Mouse (Mus musculus) gastrocnemius, adult 18-20 months (tissue): ENCODE results near the gene Gga3. TPM values are rescaled to one million over a fixed set of nuclear protein-coding genes. Genes with fewer than 3 reads are reported as not detected.
"Not testable (repeated sequence)": the region's sequence is repeated elsewhere in the genome, so short reads cannot be mapped to it uniquely, and the experiment has no call there.

Experiments
- DNase-seq: peaks from one replicate; pipeline ENCODE4 v3.0.0; 2021; ENCODE audit warnings: low spot score
- long read RNA-seq, 2 experiments: library from polyadenylated mRNA; stranded (forward); transcript quantifications; one replicate each; pipeline ENCODE4 v2.0.0; 2021
- total RNA-seq, 2 experiments: library from RNA; stranded (reverse); gene quantifications; 2 replicates each; pipeline ENCODE4 v1.2.3; 2021

Gga3 gene
- 10 to 100 TPM; 15.4 to 18.8 TPM for total RNA-seq
- long read RNA-seq, experiment 1, transcript Gga3-201 (17 exons, 3,816 nt): major isoform, 7 of 13 reads
- long read RNA-seq, experiment 1, partial matches to known transcripts: 2 of 13 reads
- long read RNA-seq, experiment 1, other reads (novel, unspliced or antisense): 3 of 13 reads
- long read RNA-seq, experiment 2, partial matches to known transcripts: 2 of 7 reads
- long read RNA-seq, experiment 2, other reads (novel, unspliced or antisense): 3 of 7 reads

- DNase-seq: peak; percentile 91
These were observed at the start of gene Gga3, which contains the start of gene Mrps7 for GRCm38 (mm10) chr11:115603476-115604303. Gga3 (minus strand) TSS chr11:115604051. Mrps7 (plus strand) TSS chr11:115603925.

- peak; percentile 14 for DNase-seq
These were observed 49.3 kb upstream of the Gga3 start for GRCm38 (mm10) chr11:115653194-115653593.

DNA sequence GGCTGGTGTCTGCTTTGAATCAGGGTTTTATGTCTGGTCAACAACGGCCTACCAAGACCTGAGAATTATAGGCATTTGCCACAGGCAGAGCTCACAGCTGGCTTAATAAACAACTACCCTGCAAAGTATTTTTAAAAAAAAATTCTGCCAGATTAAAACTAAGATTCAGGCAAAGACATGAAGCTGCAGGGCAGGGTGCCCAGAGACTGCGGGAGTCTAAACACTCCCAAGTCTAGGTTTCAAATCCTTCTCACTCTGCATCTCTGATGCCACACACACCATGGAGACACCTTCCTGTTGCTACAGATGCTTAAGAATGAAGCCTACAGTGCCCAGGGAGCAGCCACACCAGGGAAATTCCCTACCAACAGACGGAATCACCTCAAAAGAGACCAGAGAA lies 47.8 kb upstream of the Gga3 start:
- DNase-seq: no peak

DNA sequence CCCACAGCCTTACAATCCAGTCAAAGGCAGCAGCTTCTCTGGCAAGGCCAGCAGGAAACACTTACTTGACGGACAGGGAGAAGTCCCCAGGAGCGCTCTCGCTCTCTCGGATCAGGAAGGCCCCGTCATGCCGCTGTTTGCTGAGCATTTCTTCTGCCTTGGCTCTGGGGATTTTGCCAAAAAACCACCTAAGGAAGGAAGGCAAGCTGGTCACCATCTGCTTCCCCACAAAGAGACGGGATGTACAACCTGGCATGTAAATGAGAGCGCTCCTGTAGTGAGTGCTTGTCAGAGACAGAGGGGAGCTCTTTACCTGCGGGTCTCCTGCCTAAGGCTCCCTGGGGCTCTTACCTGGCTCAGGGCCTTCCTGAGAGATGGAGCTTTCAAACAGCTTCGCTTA lies 45.9 kb upstream of the Gga3 start:
- DNase-seq: no peak

- DNase-seq: peak; percentile 65
These were observed 43.6 kb upstream of the Gga3 start for GRCm38 (mm10) chr11:115647459-115647858.

DNA sequence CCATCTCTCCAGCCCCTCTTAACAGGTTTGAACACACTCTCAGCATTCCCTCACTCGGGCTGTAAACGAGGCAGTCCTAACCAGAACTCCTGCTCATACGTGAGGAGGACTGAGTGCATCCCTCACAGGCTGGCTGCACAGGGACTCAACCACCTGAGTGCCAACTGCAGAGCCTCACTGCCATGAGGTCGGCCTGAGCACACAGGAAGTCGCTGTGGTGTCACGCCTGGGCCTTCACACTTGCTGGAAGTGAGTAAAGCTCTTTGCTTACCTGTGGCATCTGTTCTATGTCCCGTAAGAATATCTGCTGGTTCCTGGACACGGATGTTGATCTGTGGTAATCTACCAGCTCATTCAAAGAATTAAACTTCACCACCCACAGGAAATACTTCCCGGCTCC lies 42.6 kb upstream of the Gga3 start:
- DNase-seq: no peak

DNA sequence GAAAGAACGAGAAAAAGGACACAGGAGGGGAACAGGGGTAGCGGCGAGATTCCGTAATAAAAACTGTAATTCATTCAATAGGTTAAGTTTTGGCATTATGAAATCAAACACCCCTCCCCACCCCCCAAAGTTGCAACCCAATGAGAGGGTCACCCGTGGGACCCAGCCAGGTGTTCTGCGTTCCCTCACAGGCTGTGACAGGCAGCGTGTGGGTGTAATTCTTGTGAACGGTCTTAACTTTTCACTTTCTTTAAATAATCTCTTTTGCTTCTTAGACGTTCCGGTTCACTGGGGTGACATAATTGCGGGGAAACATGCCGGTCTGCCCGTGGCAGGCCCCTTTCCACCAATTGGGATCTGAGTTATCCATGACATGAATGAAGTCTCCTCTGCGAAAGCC lies 41.6 kb upstream of the Gga3 start:
- DNase-seq: not testable (repeated sequence)

DNA sequence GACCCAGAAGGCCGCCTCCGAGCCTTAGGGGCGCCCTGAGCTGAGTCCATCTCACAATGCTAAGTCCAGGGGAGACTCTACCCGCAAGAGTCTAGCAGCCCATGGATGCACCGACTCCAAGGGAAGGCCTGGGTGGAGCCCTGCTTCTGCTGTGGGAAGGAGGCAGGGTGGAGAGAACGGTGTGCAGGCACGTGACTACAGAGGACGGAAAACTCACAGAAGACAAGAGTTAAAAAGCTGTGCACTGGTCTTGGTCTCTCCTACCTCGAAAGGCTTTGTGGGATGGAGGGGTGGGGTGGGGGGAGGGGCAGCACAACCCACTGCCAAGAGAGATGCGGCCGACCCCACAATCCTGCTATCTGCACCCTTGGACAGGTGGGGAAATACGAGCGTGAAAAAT lies 40.5 kb upstream of the Gga3 start:
- no peak for DNase-seq

GRCm38 (mm10) chr11:115643265-115643664 lies 39.4 kb upstream of the Gga3 start:
- no peak for DNase-seq

DNA sequence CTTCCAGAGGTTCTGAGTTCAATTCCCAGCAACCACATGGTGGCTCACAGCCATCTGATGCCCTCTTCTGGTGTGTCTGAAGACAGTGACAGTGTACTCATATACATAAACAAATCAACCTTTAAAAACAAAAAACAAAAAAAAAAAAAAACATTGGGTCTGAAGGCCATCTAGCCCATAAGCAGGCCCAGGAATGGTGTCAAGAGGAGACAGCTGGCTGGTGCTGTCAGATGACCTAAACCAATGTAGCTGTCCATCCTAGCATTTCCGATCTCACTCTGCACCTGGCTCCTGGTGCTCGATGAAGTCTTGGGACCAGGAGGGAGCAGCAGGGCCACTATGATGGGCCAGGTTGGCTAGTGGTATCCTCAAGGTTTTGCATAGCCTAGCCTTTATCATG lies 38.9 kb upstream of the Gga3 start:
- DNase-seq: no peak

DNA sequence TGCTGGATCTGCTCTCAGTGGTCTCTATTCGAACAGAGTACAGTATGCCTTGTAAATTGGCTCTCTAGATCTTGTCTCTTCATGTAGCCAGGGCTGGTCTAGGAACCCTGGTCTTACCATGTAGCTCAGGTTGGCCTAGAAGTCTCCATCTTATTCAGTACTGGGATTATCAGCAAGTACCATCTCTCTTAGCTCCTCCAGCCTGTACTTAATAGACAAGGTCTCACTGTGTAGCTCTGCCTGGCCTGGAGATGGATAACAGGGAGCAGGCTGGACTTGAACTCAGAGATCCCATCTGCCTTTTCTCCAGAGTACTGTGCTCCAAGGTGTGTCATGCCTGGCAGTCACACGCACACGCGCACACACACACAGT lies 37.8 kb upstream of the Gga3 start:
- DNase-seq: no peak

DNA sequence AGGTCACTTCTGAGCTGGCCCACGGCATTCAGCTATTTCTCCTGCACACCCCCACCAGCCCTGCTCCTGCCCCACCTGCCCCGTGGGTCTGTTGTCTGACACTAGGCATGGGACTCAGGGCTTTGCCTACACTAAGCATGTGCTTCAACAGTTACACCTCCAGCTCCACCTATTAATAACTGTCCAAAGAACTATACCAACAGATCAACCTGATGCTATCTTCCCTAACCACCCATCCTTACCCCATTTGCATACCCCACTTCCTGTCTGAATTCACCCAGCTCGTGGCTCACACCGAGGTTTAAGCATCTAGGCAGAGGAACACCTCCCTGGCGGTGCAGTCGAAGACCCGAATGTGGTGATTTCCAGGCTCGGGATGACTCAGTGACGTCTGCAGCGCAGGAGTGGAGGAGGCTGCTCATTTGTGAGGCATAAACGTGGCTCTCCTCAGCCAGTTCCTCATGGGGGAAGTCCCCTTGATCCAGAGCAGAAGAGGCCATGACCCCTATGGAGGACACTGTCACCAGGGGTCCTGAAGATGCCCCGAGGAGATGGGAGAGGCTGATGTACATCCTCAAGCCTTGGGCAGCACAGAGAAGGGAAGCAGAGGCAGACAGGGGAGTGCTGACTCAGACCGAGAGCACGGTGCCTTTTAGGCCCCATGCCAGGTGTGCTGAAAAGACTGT lies 37.3 kb upstream of the Gga3 start:
- no peak for DNase-seq

- no peak for DNase-seq
These were observed 36.5 kb upstream of the Gga3 start for GRCm38 (mm10) chr11:115640311-115640828.

- no peak for DNase-seq
These were observed 35.7 kb upstream of the Gga3 start for GRCm38 (mm10) chr11:115639540-115639939.

- no peak for DNase-seq
These were observed 34.9 kb upstream of the Gga3 start for GRCm38 (mm10) chr11:115638498-115639409.

DNA sequence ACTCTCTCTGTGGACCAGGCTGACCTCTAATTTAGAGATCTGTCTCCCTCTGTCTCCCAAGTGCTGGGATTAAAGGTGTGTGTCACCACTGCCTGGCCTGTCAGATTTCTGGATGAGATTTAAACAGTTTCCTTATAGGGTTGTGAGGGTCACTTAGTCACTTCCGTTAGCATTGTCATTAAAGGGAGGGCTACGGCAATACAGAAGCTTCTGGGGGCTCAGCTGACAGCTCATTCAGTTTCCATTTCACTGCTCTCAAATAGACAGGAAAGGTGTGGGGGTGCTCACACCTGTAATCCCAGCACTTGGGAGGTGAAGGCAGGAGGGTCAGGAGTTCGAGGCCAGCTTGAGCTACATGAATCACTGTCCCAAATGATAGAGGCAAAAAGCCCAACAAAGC lies 33.1 kb upstream of the Gga3 start:
- no peak for DNase-seq

DNA sequence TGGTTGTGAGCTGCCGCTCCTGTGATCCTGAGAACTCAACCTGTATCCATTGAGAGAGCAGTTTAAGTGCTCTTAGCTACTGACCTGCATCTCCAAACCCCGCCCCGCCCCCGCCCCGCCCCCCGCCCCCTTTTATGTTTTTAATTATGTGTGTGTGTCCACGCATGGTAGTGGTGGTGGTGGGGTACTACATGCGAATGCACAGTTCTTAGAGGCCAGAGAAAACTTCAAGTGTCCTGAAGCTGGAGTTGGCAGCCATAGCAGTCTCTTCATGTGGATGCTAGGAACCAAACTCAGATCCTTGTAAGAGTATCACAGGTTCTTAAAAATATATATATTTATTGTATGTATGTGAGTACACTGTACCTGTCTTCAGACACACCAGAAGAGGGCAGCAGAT lies 31.6 kb upstream of the Gga3 start:
- no peak for DNase-seq

- no peak for DNase-seq
These were observed 31.2 kb upstream of the Gga3 start for GRCm38 (mm10) chr11:115635041-115635440.

GRCm38 (mm10) chr11:115634109-115634508 lies 30.3 kb upstream of the Gga3 start:
- DNase-seq: no peak

GRCm38 (mm10) chr11:115632862-115633261 lies 29.0 kb upstream of the Gga3 start:
- no peak for DNase-seq

GRCm38 (mm10) chr11:115632247-115632646 lies 28.4 kb upstream of the Gga3 start:
- DNase-seq: no peak
